Mouse (Mus musculus) left cerebral cortex, adult 8-10 months (tissue): Measurements from ENCODE around the gene Mthfd1l. TPM values are rescaled to one million over a fixed set of nuclear protein-coding genes. Genes with fewer than 3 reads are reported as not detected.

Experiments
- DNase-seq, 2 experiments: peaks; one replicate each; pipeline ENCODE4 v3.0.0; 2022; ENCODE audit warnings: low spot score in 2 of 2
- total RNA-seq, 4 experiments: library from RNA; stranded (reverse); gene quantifications; 2 replicates each; pipeline ENCODE4 v1.2.4; 2022

Mthfd1l gene
- 10 to 100 TPM; 10.7 to 14.4 (median 12.5) TPM for total RNA-seq

GRCm38 (mm10) chr10:3972981-3973588 is at the start of gene Mthfd1l:
Gene Mthfd1l (plus strand): TSS chr10:3973118.
- peak; percentile 66 to 81 for DNase-seq

- DNase-seq: no peak
Observed at GRCm38 (mm10) chr10:3928008-3928545, 44.8 kb upstream of the Mthfd1l start.

GRCm38 (mm10) chr10:3931831-3932230 is 41.1 kb upstream of the Mthfd1l start:
- no peak for DNase-seq

- no peak for DNase-seq
Observed at GRCm38 (mm10) chr10:3933311-3933940, 39.5 kb upstream of the Mthfd1l start.

GRCm38 (mm10) chr10:3936864-3937263 is 36.1 kb upstream of the Mthfd1l start:
- no peak for DNase-seq

- no peak for DNase-seq
Observed at GRCm38 (mm10) chr10:3939895-3940595, 32.9 kb upstream of the Mthfd1l start.

GRCm38 (mm10) chr10:3940596-3940975 is 32.3 kb upstream of the Mthfd1l start:
- no peak for DNase-seq

GRCm38 (mm10) chr10:3941054-3941757 is 31.7 kb upstream of the Mthfd1l start:
- no peak for DNase-seq

GRCm38 (mm10) chr10:3942289-3942688 is 30.6 kb upstream of the Mthfd1l start:
- no peak for DNase-seq

GRCm38 (mm10) chr10:3943492-3944395 is 29.2 kb upstream of the Mthfd1l start:
- DNase-seq: no peak

GRCm38 (mm10) chr10:3946871-3947270 is 26.0 kb upstream of the Mthfd1l start:
- no peak for DNase-seq

- DNase-seq: no peak
Observed at GRCm38 (mm10) chr10:3947346-3947745, 25.6 kb upstream of the Mthfd1l start.

- DNase-seq: no peak
Observed at GRCm38 (mm10) chr10:3949306-3949705, 23.6 kb upstream of the Mthfd1l start.

GRCm38 (mm10) chr10:3956471-3956870 is 16.4 kb upstream of the Mthfd1l start:
- no peak for DNase-seq

GRCm38 (mm10) chr10:3958591-3958990 is 14.3 kb upstream of the Mthfd1l start:
- no peak for DNase-seq

- DNase-seq: no peak
Observed at GRCm38 (mm10) chr10:3969026-3969425, 3.9 kb upstream of the Mthfd1l start.

GRCm38 (mm10) chr10:3972237-3972636 is 681 bp upstream of the Mthfd1l start:
- no peak for DNase-seq

GRCm38 (mm10) chr10:3973589-3974070 is 712 bp downstream of the Mthfd1l start:
- DNase-seq: peak in 1 of 2 experiments; percentile 81

- DNase-seq: no peak
Observed at GRCm38 (mm10) chr10:3974380-3974779, 1.5 kb downstream of the Mthfd1l start.

- no peak for DNase-seq
Observed at GRCm38 (mm10) chr10:3975898-3976622, 3.1 kb downstream of the Mthfd1l start.
